Mouse (Mus musculus): ENCODE results near the gene Zbed5. TPM values are rescaled to one million over a fixed set of nuclear protein-coding genes. Genes with fewer than 3 reads are reported as not detected.
"Not testable (repeated sequence)": the region's sequence is repeated elsewhere in the genome, so short reads cannot be mapped to it uniquely, and the experiment has no call there.

Zbed5 gene
- total and polyA plus RNA-seq, 3 experiments, result 4.0 to 4.2 TPM; not detected in 1

GRCm38 (mm10) chr5:129886911-129887636, 8.4 kb upstream of the Zbed5 start, which contains the start of gene Chchd2 (continued):
- TF ChIP-seq TCF12 (IDR thresholded peaks at IDR 0.05; ENCODE audit: low read depth, low read length) (no peak), SMC3 (IDR thresholded peaks at IDR 0.05; ENCODE audit: low read depth, low read length) (no peak), RCOR1 (IDR thresholded peaks at IDR 0.05; ENCODE audit: low read depth, low read length) (no peak), ZNF384 (IDR thresholded peaks at IDR 0.05; ENCODE audit: low read depth, low read length) (0 out of 2 replicates have a peak, but pooled peaks have one; percentile 37)

- Histone ChIP-seq H3K36me3 (ENCODE audit: control insufficient read depth in 1 of 2, insufficient read depth in 2 of 2, low read length in 2 of 2) (peaks cover 0 to 12% of the 10 kb centered on the region in 2 experiments; a peak in 3 of 4 replicates), H3K79me2 (ENCODE audit: control insufficient read depth, insufficient read depth, low read length, poor library complexity) (peaks cover 16% of the 10 kb centered on the region)
- H3K27ac ChIP-seq (ENCODE audit: control insufficient read depth, low read depth, low read length); DNase-seq (ENCODE audit: low read depth, low spot score); H3K9ac ChIP-seq (ENCODE audit: control insufficient read depth, low read depth, low read length, poor library complexity, severe bottlenecking); H3K4me3 ChIP-seq (ENCODE audit: control insufficient read depth in 1 of 2, insufficient read depth in 1 of 2, low read depth in 2 of 2, low read length in 2 of 2); H3K4me1 ChIP-seq (ENCODE audit: control insufficient read depth in 1 of 2, insufficient read depth in 2 of 2, low read length in 2 of 2); H3K27me3 ChIP-seq (ENCODE audit: control insufficient read depth in 1 of 2, insufficient read depth in 2 of 2, low read length in 2 of 2); H3K9me3 ChIP-seq (replicated peaks; ENCODE audit: insufficient read depth, low read length): not testable (repeated sequence)
- 0 out of 2 replicates have a peak, but pooled peaks have one; percentile 56 for TF ChIP-seq TBP (IDR thresholded peaks at IDR 0.05; ENCODE audit: low read depth, low read length)
- TF ChIP-seq ZNF384 (IDR thresholded peaks at IDR 0.05; ENCODE audit: low read depth, low read length), result peak; percentile 52
Observed at GRCm38 (mm10) chr5:129890390-129890789, 5.1 kb upstream of the Zbed5 start.

GRCm38 (mm10) chr5:129898449-129898848, 2.9 kb downstream of the Zbed5 start, which contains the start of gene Phkg1:
Phkg1 (minus strand) TSS chr5:129898549.
- Histone ChIP-seq H3K27me3 (ENCODE audit: control insufficient read depth in 1 of 2, insufficient read depth in 2 of 2, low read length in 2 of 2) (no peaks in the 10 kb centered on the region), H3K9me3 (replicated peaks; ENCODE audit: insufficient read depth, low read length) (no peaks in the 10 kb centered on the region), H3K4me1 (ENCODE audit: control insufficient read depth in 1 of 2, insufficient read depth in 2 of 2, low read length in 2 of 2) (peaks cover 0 to 5% of the 10 kb centered on the region in 2 experiments; a peak in 1 of 4 replicates), H3K27ac (ENCODE audit: control insufficient read depth, low read depth, low read length) (no peak within 1 kb of the TSS), H3K79me2 (ENCODE audit: control insufficient read depth, insufficient read depth, low read length, poor library complexity) (no peaks in the 10 kb centered on the region), H3K4me3 (ENCODE audit: control insufficient read depth in 1 of 2, insufficient read depth in 1 of 2, low read depth in 2 of 2, low read length in 2 of 2) (no peak within 1 kb of the TSS), H3K36me3 (ENCODE audit: control insufficient read depth in 1 of 2, insufficient read depth in 2 of 2, low read length in 2 of 2) (peaks cover 0 to 9% of the 10 kb centered on the region in 2 experiments; a peak in 2 of 4 replicates), H3K9ac (ENCODE audit: control insufficient read depth, low read depth, low read length, poor library complexity, severe bottlenecking) (no peak within 1 kb of the TSS)
- TF ChIP-seq ELF1 (IDR thresholded peaks at IDR 0.05; ENCODE audit: low read depth, low read length), result no peak
- no peak for TF ChIP-seq TCF12 (IDR thresholded peaks at IDR 0.05; ENCODE audit: low read depth, low read length)
- no peak for DNase-seq (ENCODE audit: low read depth, low spot score)

DNA sequence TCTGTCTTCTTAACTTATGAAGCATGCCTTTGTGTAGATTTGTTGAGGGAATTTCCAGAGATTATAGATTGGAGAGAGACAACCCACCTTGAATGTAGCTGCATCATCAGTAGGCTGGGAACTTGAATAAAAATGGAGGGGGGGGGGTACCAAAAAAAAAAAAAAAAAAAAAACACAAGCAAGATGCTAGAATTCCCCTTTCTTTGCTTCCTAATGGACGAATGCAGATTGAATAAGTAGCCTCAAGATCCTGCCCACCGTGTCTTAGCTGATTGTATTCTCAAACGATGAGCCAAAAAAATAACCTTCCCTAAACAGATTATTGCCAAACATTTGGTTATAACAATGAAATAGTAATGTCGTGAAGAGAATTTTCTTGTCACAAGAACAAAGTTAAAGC, 12.3 kb downstream of the Zbed5 start:
- Histone ChIP-seq H3K27ac (ENCODE audit: control insufficient read depth, low read depth, low read length) (no peak overlapping the region), H3K36me3 (ENCODE audit: control insufficient read depth in 1 of 2, insufficient read depth in 2 of 2, low read length in 2 of 2) (peaks cover 0 to 12% of the 10 kb centered on the region in 2 experiments; a peak in 2 of 4 replicates), H3K27me3 (ENCODE audit: control insufficient read depth in 1 of 2, insufficient read depth in 2 of 2, low read length in 2 of 2) (no peaks in the 10 kb centered on the region), H3K9me3 (replicated peaks; ENCODE audit: insufficient read depth, low read length) (no peaks in the 10 kb centered on the region), H3K79me2 (ENCODE audit: control insufficient read depth, insufficient read depth, low read length, poor library complexity) (peaks cover 3% of the 10 kb centered on the region; the same call in 1 of the 2 replicates), H3K4me3 (ENCODE audit: control insufficient read depth in 1 of 2, insufficient read depth in 1 of 2, low read depth in 2 of 2, low read length in 2 of 2) (peak overlapping the region; percentile 78 to 89), H3K4me1 (ENCODE audit: control insufficient read depth in 1 of 2, insufficient read depth in 2 of 2, low read length in 2 of 2) (peaks cover 0 to 9% of the 10 kb centered on the region in 2 experiments; a peak in 3 of 4 replicates), H3K9ac (ENCODE audit: control insufficient read depth, low read depth, low read length, poor library complexity, severe bottlenecking) (peak overlapping the region; percentile 49)
- no peak for DNase-seq (ENCODE audit: low read depth, low spot score)
- peak; percentile 76 for TF ChIP-seq ZNF384 (IDR thresholded peaks at IDR 0.05; ENCODE audit: low read depth, low read length)
- no peak for TF ChIP-seq NELFE (IDR thresholded peaks at IDR 0.05; ENCODE audit: low read depth, low read length)
